Mouse (Mus musculus) limb, embryonic 12.5 days (tissue): ENCODE measurements around the gene Sirt2. TPM values are rescaled to one million over a fixed set of nuclear protein-coding genes. Genes with fewer than 3 reads are reported as not detected.

Source experiments
- ATAC-seq: fragments of 200-750 bp; cut with Nextera tagmentation; 2 replicates; pipeline ENCODE4 v1.8.0; 2017; ENCODE audit warnings: low read depth, moderate TSS enrichment; ENCODE audit not compliant: insufficient number of reproducible peaks, insufficient read depth, low FRiP score, low TSS enrichment
- H3K27ac ChIP-seq: fragments of 300-500 bp; sonication (generic); 2 replicates; pipeline ENCODE4 v1.5.1; 2016; ENCODE audit warnings: mild to moderate bottlenecking, moderate library complexity
- H3K27me3 ChIP-seq: fragments of 300-500 bp; sonication (generic); 2 replicates; pipeline ENCODE4 v1.6.1; 2016; ENCODE audit warnings: mild to moderate bottlenecking, moderate library complexity
- H3K36me3 ChIP-seq: fragments of 300-500 bp; sonication (generic); 2 replicates; pipeline ENCODE4 v1.6.1; 2016; ENCODE audit warnings: mild to moderate bottlenecking, moderate library complexity
- H3K4me1 ChIP-seq: fragments of 300-500 bp; sonication (generic); replicated peaks from 2 replicates; pipeline ENCODE4 v1.6.1; 2016
- H3K4me2 ChIP-seq: fragments of 300-500 bp; sonication (generic); 2 replicates; pipeline ENCODE4 v1.6.1; 2016; ENCODE audit warnings: mild to moderate bottlenecking, moderate library complexity
- H3K4me3 ChIP-seq: fragments of 300-500 bp; sonication (generic); replicated peaks from 2 replicates; pipeline ENCODE4 v1.5.1; 2016; ENCODE audit warnings: mild to moderate bottlenecking
- H3K9ac ChIP-seq: fragments of 300-500 bp; sonication (generic); replicated peaks from 2 replicates; pipeline ENCODE4 v1.6.1; 2016; ENCODE audit warnings: mild to moderate bottlenecking, moderate library complexity
- H3K9me3 ChIP-seq: fragments of 300-500 bp; sonication (generic); 2 replicates; pipeline ENCODE4 v1.6.1; 2016; ENCODE audit warnings: mild to moderate bottlenecking, moderate library complexity
- WGBS: fragments of 180-500 bp; shearing (Covaris S2); methylation state at CpG from one replicate; pipeline ENCODE4 v1.1.7; 2016; 5-methylcytosine and 5-hydroxymethylcytosine counted together
- polyA plus RNA-seq: library from polyadenylated mRNA; unstranded; fragments of >200 nt; fragmentation: Nextera tagmentation; extraction: Ambion mirVana; gene quantifications from 2 replicates; pipeline ENCODE4 v1.2.1, GENCODE M21; 2016

The Sirt2 gene
- polyA plus RNA-seq, 1 experiment from 2014 or later, result 70.8 TPM

DNA sequence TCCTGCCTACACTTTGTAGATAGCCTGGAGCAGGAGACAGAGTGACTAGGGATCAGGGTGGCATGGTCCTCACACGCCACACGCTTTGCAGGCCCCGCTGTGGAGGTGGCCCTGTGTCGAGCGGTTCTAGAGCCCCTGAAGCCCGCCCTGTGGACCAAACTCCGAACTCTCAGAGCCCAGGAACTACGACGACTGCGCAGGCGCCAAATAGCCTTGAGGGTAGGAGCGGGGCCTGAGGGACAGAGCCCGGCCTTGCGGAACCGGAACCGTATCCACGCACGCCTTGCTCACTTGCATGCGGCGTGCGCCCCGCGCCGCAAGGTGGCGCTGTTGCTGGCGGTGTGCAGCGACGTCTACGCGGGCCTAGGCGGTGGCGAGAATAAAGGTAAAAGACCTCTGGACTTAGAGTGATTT lies 30.0 kb downstream of the Sirt2 start:
- Histone ChIP-seq H3K27ac (no peak overlapping the region; the same call in 1 of the 2 replicates), H3K4me2 (peak overlapping the region; percentile 50), H3K4me1 (peaks cover 17% of the 10 kb centered on the region), H3K27me3 (no peaks in the 10 kb centered on the region), H3K9me3 (no peaks in the 10 kb centered on the region), H3K4me3 (peak overlapping the region; percentile 19), H3K36me3 (no peaks in the 10 kb centered on the region), H3K9ac (peak overlapping the region; percentile 46; the same call in 1 of the 2 replicates)
- no peak for ATAC-seq
- 15% methylated on average over 32 of the region's 32 CpGs for WGBS

- no peak overlapping the region for H3K27ac ChIP-seq
- no peak overlapping the region for H3K4me3 ChIP-seq
- H3K4me1 ChIP-seq, result peaks cover 35% of the 10 kb centered on the region
- 95% methylated on average over 9 of the region's 9 CpGs for WGBS
- no peaks in the 10 kb centered on the region for H3K9me3 ChIP-seq
- ATAC-seq, result no peak
- no peak overlapping the region for H3K4me2 ChIP-seq
- H3K36me3 ChIP-seq, result no peaks in the 10 kb centered on the region
- H3K9ac ChIP-seq, result no peak overlapping the region
- H3K27me3 ChIP-seq, result no peaks in the 10 kb centered on the region
Observed at GRCm38 (mm10) chr7:28799994-28800393, 33.5 kb downstream of the Sirt2 start.

- 75% methylated on average over 3 of the region's 3 CpGs for WGBS
Observed at GRCm38 (mm10) chr7:28801451-28801850, 34.9 kb downstream of the Sirt2 start.

DNA sequence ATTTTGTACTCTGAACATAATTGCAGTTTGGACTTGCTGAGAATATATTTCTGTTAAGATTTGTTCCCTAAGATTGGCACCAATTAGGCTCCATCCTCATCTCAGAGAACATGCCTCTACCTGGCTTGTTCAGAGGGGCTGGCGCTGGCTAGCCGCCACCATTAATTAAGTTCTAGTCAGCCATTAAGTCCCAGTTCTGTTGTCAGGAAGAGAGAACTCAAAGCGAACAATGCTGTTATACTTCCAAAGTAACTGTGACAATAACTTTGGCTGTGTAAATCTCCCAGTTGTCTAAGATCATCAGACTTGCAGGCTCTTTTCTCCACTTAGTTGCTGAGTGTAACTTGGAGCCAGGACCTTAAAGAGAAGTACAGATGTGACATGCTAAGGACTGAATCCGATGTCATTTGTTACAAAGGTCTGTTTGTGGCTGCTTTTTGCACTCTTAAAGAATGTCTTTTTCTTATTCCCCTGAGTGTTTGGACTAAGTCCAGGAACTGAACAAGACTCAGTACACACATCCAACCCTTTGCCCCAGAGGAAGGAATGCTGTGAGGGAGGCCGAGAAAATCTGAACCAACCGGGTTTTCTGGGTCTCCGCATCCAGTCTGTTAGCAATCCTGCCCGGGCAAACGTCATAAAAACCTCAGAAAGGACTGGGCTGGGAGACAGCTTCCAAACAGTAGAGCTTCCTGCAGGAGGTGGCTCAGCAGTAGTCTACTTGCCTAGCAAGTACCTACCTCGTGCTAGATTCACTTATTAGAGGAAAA lies 35.6 kb downstream of the Sirt2 start:
- Histone ChIP-seq H3K36me3 (no peaks in the 10 kb centered on the region), H3K4me2 (peak overlapping the region; percentile 32), H3K4me1 (peaks cover 27% of the 10 kb centered on the region), H3K9ac (no peak overlapping the region), H3K27ac (peak overlapping the region; percentile 94), H3K27me3 (no peaks in the 10 kb centered on the region), H3K9me3 (no peaks in the 10 kb centered on the region), H3K4me3 (no peak overlapping the region)
- peak; percentile 33 for ATAC-seq
- 14% methylated on average over 10 of the region's 10 CpGs for WGBS

More at GRCm38 (mm10) chr7:28801451-28801850, 34.9 kb downstream of the Sirt2 start:
- H3K4me3 ChIP-seq, result no peak overlapping the region
- H3K27ac ChIP-seq, result peak overlapping the region; percentile 94
- H3K4me2 ChIP-seq, result no peak overlapping the region
- no peaks in the 10 kb centered on the region for H3K9me3 ChIP-seq
- no peak for ATAC-seq
- H3K4me1 ChIP-seq, result peaks cover 34% of the 10 kb centered on the region
- no peaks in the 10 kb centered on the region for H3K27me3 ChIP-seq
- H3K36me3 ChIP-seq, result no peaks in the 10 kb centered on the region
- H3K9ac ChIP-seq, result no peak overlapping the region

GRCm38 (mm10) chr7:28802846-28803588 lies 36.5 kb downstream of the Sirt2 start:
- H3K4me3 ChIP-seq, result no peak overlapping the region
- no peaks in the 10 kb centered on the region for H3K9me3 ChIP-seq
- peak overlapping the region; percentile 27; the same call in 1 of the 2 replicates for H3K9ac ChIP-seq
- H3K4me2 ChIP-seq, result peak overlapping the region; percentile 32
- no peaks in the 10 kb centered on the region for H3K27me3 ChIP-seq
- H3K4me1 ChIP-seq, result peaks cover 33% of the 10 kb centered on the region
- H3K36me3 ChIP-seq, result no peaks in the 10 kb centered on the region
- WGBS, result 10% methylated on average over 10 of the region's 10 CpGs
- ATAC-seq, result peak; percentile 54
- H3K27ac ChIP-seq, result peak overlapping the region; percentile 94

- H3K4me1 ChIP-seq, result peaks cover 36% of the 10 kb centered on the region
- no peaks in the 10 kb centered on the region for H3K9me3 ChIP-seq
- H3K27ac ChIP-seq, result peak overlapping the region; percentile 94
- 0 out of 2 replicates have a peak overlapping the region, but pooled peaks have one; percentile 32 for H3K4me2 ChIP-seq
- no peaks in the 10 kb centered on the region for H3K27me3 ChIP-seq
- no peak for ATAC-seq
- H3K4me3 ChIP-seq, result no peak overlapping the region
- no peak overlapping the region for H3K9ac ChIP-seq
- no peaks in the 10 kb centered on the region for H3K36me3 ChIP-seq
- WGBS, result 37% methylated on average over 4 of the region's 4 CpGs
Observed at GRCm38 (mm10) chr7:28803756-28804155, 37.2 kb downstream of the Sirt2 start.

- ATAC-seq, result no peak
Observed at GRCm38 (mm10) chr7:28806869-28807268, 40.3 kb downstream of the Sirt2 start.

GRCm38 (mm10) chr7:28807641-28808220 lies 41.2 kb downstream of the Sirt2 start:
- no peak for ATAC-seq
- Histone ChIP-seq H3K9ac (peak overlapping the region; percentile 95), H3K36me3 (peaks cover 11% of the 10 kb centered on the region), H3K4me2 (peak overlapping the region; percentile 91), H3K4me1 (peaks cover 34% of the 10 kb centered on the region), H3K4me3 (peak overlapping the region; percentile 83), H3K27me3 (no peaks in the 10 kb centered on the region), H3K9me3 (no peaks in the 10 kb centered on the region), H3K27ac (peak overlapping the region; percentile 100)
- WGBS, result 34% methylated on average over 6 of the region's 8 CpGs

More at GRCm38 (mm10) chr7:28806869-28807268, 40.3 kb downstream of the Sirt2 start:
- Histone ChIP-seq H3K9me3 (no peaks in the 10 kb centered on the region), H3K4me1 (peaks cover 34% of the 10 kb centered on the region), H3K4me3 (no peak overlapping the region), H3K27me3 (no peaks in the 10 kb centered on the region), H3K27ac (no peak overlapping the region), H3K36me3 (peaks cover 2% of the 10 kb centered on the region), H3K9ac (no peak overlapping the region), H3K4me2 (no peak overlapping the region)
- 82% methylated on average over 4 of the region's 4 CpGs for WGBS

- 5% methylated on average over 35 of the region's 35 CpGs for WGBS
- Histone ChIP-seq H3K4me2 (peak within 1 kb of the TSS; percentile 91), H3K36me3 (peaks cover 17% of the 10 kb centered on the region), H3K9ac (peak within 1 kb of the TSS; percentile 95), H3K4me3 (peak within 1 kb of the TSS; percentile 83), H3K4me1 (peaks cover 34% of the 10 kb centered on the region), H3K27ac (peak within 1 kb of the TSS; percentile 100), H3K9me3 (no peaks in the 10 kb centered on the region), H3K27me3 (no peaks in the 10 kb centered on the region)
- peak; percentile 3 for ATAC-seq
Observed at GRCm38 (mm10) chr7:28808221-28808941, 41.8 kb downstream of the Sirt2 start, which contains the start of gene Hnrnpl. Gene Hnrnpl, plus strand, starts transcription at chr7:28808541.

- under 1% methylated on average over 30 of the region's 32 CpGs for WGBS
- Histone ChIP-seq H3K27ac (peak overlapping the region; percentile 100), H3K36me3 (peaks cover 23% of the 10 kb centered on the region), H3K27me3 (no peaks in the 10 kb centered on the region), H3K4me2 (peak overlapping the region; percentile 91), H3K4me1 (peaks cover 33% of the 10 kb centered on the region), H3K4me3 (peak overlapping the region; percentile 83), H3K9ac (peak overlapping the region; percentile 95), H3K9me3 (no peaks in the 10 kb centered on the region)
- peak; percentile 65 for ATAC-seq
Observed at GRCm38 (mm10) chr7:28808957-28809393, 42.4 kb downstream of the Sirt2 start.
